Mouse (Mus musculus) lung, postnatal 0 days (tissue): ENCODE measurements around the gene Zdhhc14.

ENCODE experiments used
- CTCF ChIP-seq: IDR thresholded peaks from 2 replicates; pipeline ENCODE4 v1.5.1; 2016; ENCODE audit warnings: antibody characterized with exemption, mild to moderate bottlenecking
- EP300 ChIP-seq: IDR thresholded peaks from 2 replicates; pipeline ENCODE4 v1.6.1; 2016; ENCODE audit warnings: antibody characterized with exemption, mild to moderate bottlenecking, control low read depth

DNA sequence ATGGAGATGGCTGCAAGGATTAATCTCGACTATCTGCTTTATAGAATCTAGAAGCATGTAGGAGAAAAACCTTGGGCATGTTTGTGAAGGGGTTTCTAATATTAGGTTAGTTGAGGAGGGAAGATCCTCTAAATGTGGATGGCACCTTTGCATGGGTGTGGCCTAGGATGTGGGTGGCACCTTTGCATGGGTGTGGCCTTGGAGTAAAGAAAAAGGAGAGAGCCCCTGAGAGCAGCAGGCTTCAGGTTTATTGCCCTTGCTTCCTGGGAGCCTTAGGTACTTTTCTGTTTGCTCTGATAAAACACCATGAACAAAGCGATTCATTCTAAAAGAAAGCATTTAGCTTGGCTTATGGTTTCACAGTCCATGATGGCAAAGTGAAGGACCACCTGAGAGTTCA lies 62.2 kb downstream of the Zdhhc14 start:
- TF ChIP-seq EP300 (no peak), CTCF (no peak)
